Mouse (Mus musculus) ES-E14 (cell line): ENCODE measurements around the gene Sult6b2.

Experiments used
- CHD2 ChIP-seq: IDR thresholded peaks from 2 replicates; pipeline ENCODE4 v1.6.1; 2014; ENCODE audit warnings: mild to moderate bottlenecking, low read depth, low read length, inconsistent platforms
- HCFC1 ChIP-seq: IDR thresholded peaks from 2 replicates; pipeline ENCODE4 v1.6.1; 2012; ENCODE audit warnings: low read length, inconsistent platforms, borderline replicate concordance; ENCODE audit not compliant: insufficient read depth
- MAFK ChIP-seq: IDR thresholded peaks from 2 replicates; pipeline ENCODE4 v1.6.1; 2014; ENCODE audit warnings: mild to moderate bottlenecking, low read depth, low read length, inconsistent platforms; ENCODE audit not compliant: insufficient read depth
- ZC3H11A ChIP-seq: IDR thresholded peaks from 2 replicates; pipeline ENCODE4 v1.6.1; 2012; ENCODE audit warnings: low read depth, mild to moderate bottlenecking, inconsistent platforms, low read length, borderline replicate concordance
- ZNF384 ChIP-seq: IDR thresholded peaks from 2 replicates; pipeline ENCODE4 v1.6.1; 2012; ENCODE audit warnings: low read depth, low read length, inconsistent platforms

GRCm38 (mm10) chr6:142757334-142757965, 46.9 kb downstream of the Sult6b2 start:
- TF ChIP-seq ZNF384 (no peak), HCFC1 (no peak), CHD2 (no peak), MAFK (no peak), ZC3H11A (no peak)
